Mouse (Mus musculus) limb, embryonic 15.5 days (tissue): ENCODE measurements at regions not wholly inside any gene's neighbourhood (a gene's known extent, or its start where the extent isn't known, plus 50 kb on each side); places are given as distances from the start of the nearest gene placed in this dataset.

Source experiments
- ATAC-seq: fragments of 200-750 bp; cut with Nextera tagmentation; 2 replicates; pipeline ENCODE4 v1.8.0; 2017; ENCODE audit warnings: low read depth, moderate TSS enrichment; ENCODE audit not compliant: insufficient number of reproducible peaks, low FRiP score, low TSS enrichment
- H3K27ac ChIP-seq: fragments of 300-500 bp; sonication (generic); 2 replicates; pipeline ENCODE4 v1.5.1; 2015; ENCODE audit warnings: moderate library complexity, mild to moderate bottlenecking, inconsistent platforms
- H3K27me3 ChIP-seq: fragments of 300-500 bp; sonication (generic); 2 replicates; pipeline ENCODE4 v1.6.1; 2015; ENCODE audit warnings: inconsistent platforms
- H3K36me3 ChIP-seq: fragments of 300-500 bp; sonication (generic); 2 replicates; pipeline ENCODE4 v1.6.1; 2015; ENCODE audit warnings: inconsistent platforms
- H3K4me1 ChIP-seq: fragments of 300-500 bp; sonication (generic); 2 replicates; pipeline ENCODE4 v1.6.1; 2015; ENCODE audit warnings: inconsistent platforms
- H3K4me2 ChIP-seq: fragments of 300-500 bp; sonication (generic); 2 replicates; pipeline ENCODE4 v1.6.1; 2015; ENCODE audit warnings: mild to moderate bottlenecking, inconsistent platforms
- H3K4me3 ChIP-seq: fragments of 300-500 bp; sonication (generic); 2 replicates; pipeline ENCODE4 v1.5.1; 2015; ENCODE audit warnings: mild to moderate bottlenecking, inconsistent platforms
- H3K9ac ChIP-seq: fragments of 300-500 bp; sonication (generic); 2 replicates; pipeline ENCODE4 v1.6.1; 2015; ENCODE audit warnings: inconsistent platforms
- H3K9me3 ChIP-seq: fragments of 300-500 bp; sonication (generic); 2 replicates; pipeline ENCODE4 v1.6.1; 2016; ENCODE audit warnings: inconsistent platforms
- WGBS: fragments of 180-500 bp; shearing (Covaris S2); methylation state at CpG from one replicate; pipeline ENCODE4 v1.1.7; 2015; 5-methylcytosine and 5-hydroxymethylcytosine counted together

DNA sequence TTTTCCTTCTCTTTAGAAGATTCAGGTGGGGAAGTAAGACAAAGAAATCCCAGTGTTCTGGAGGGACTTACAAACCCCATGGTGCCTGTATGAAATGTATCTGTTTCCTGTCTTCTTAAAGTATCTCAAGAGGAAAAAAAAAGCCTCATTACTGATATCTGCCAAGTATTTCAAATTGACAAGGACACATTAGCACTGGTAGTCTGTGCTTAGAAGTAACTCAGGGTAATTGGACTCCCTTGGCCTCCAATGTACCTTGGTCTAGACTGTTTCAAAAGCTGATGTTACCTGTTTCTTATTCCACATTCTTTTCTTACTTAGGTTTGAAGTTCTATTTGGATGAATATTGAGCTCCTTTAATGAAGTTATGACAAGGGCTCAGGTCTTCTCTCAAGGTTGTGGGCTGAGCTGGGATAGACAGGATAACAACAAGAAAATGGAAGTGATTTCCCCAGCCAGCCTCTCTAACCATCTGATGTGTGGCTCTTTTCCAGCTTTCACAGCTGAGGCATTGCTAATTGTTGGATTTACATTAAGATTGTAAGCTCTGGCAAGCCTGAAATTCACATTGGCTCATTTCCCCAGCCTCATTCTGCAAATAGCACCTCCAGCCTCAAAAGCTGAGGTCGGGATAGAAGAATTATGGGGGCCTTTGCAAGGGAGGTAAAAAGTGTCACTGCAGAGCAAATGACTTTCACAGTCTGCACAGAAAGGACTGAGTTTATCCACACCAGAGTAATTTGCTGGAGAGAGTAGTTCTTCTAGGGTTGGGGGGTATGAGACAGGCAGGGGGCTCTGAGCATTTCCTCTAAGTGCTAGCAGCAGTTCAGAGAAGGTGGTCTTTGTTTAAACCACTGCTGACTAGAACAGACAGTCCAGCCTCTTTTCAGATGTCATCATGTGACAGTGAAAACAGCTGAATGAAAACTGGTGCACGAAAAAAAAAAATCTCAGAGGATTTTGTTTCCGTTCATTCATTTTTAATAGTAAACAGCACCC is 292.3 kb upstream of the Nbea start:
- no peak for ATAC-seq
- Histone ChIP-seq H3K27ac (no peak overlapping the region; the same call in 1 of the 2 replicates), H3K4me3 (no peak overlapping the region), H3K9ac (no peak overlapping the region), H3K4me1 (peaks cover 8% of the 10 kb centered on the region; the same call in 1 of the 2 replicates), H3K36me3 (no peaks in the 10 kb centered on the region), H3K27me3 (no peaks in the 10 kb centered on the region), H3K9me3 (no peaks in the 10 kb centered on the region), H3K4me2 (no peak overlapping the region)
- whole genome bisulfite sequencing, result 40% methylated on average over 3 of the region's 3 CpGs

DNA sequence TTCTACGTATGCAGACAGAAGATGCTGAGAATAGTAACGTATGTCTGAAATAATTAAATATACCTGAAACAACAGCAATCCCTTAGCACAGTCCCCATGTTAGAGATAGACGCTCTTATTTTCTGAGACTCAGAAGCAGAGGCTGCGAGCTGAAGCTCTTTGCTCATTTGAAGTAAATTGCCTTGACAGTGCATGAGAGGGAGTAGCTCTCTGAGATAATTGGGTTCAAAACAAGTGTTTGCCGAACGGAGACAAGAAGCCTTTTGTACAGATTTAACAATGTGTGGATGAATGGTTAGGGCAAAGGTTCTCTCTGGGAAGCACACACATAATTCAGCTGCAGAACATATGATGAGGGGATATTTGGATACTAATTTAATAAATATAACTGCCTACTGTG is 289.1 kb upstream of the Nbea start:
- peaks cover 8% of the 10 kb centered on the region; the same call in 1 of the 2 replicates for H3K4me1 ChIP-seq
- no peak overlapping the region for H3K27ac ChIP-seq
- no peaks in the 10 kb centered on the region for H3K36me3 ChIP-seq
- H3K27me3 ChIP-seq, result no peaks in the 10 kb centered on the region
- no peaks in the 10 kb centered on the region for H3K9me3 ChIP-seq
- no peak overlapping the region for H3K4me2 ChIP-seq
- H3K9ac ChIP-seq, result no peak overlapping the region
- no peak for ATAC-seq
- WGBS, result 67% methylated on average over 6 of the region's 6 CpGs
- no peak overlapping the region for H3K4me3 ChIP-seq

DNA sequence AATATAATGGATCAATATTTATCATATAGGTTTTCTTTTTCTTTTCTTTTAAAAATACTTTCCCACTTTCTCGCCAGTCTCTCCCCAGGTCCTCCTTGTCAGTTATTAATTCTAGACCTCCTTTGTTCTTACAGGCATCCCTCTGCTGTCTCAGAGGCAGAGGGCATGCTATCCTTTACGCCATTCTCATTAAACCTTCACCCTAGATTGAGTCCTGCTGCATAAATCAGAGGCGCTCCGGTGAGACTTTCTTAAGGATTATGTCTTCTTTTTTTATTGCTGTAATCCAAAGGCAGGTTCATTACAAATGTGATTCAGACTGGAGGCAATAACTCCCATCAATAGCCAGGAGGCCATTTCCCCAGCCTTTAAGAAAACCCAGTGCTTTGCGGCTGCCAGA is 288.3 kb upstream of the Nbea start:
- no peak overlapping the region for H3K4me3 ChIP-seq
- no peaks in the 10 kb centered on the region for H3K9me3 ChIP-seq
- no peak overlapping the region for H3K9ac ChIP-seq
- no peaks in the 10 kb centered on the region for H3K36me3 ChIP-seq
- WGBS, result 34% methylated on average over 5 of the region's 5 CpGs
- H3K27me3 ChIP-seq, result no peaks in the 10 kb centered on the region
- H3K4me2 ChIP-seq, result no peak overlapping the region
- no peak for ATAC-seq
- H3K27ac ChIP-seq, result no peak overlapping the region
- peaks cover 8% of the 10 kb centered on the region; the same call in 1 of the 2 replicates for H3K4me1 ChIP-seq

DNA sequence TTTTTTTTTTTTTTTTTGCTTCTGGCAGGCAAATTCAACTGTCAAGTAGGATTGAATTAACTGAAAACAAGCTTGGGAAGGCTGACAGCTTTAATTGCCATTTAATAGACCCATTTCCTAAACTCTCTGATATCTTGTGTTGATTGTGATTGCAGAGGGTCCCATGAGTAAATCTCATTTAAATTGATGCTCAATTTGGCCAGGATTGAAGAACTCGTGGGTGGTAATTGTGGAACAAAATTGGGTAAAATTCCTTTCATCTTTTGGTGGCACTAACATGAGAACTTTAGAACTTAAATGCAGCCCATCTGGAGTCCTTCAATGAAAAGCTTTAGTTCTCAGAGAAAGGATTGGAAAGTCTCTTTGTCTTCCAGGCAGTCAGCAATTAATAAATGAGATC is 287.7 kb upstream of the Nbea start:
- Histone ChIP-seq H3K4me2 (no peak overlapping the region), H3K4me3 (no peak overlapping the region), H3K27ac (no peak overlapping the region), H3K9ac (no peak overlapping the region), H3K9me3 (no peaks in the 10 kb centered on the region), H3K36me3 (no peaks in the 10 kb centered on the region), H3K27me3 (no peaks in the 10 kb centered on the region), H3K4me1 (peaks cover 5% of the 10 kb centered on the region; the same call in 1 of the 2 replicates)
- 16% methylated on average over 1 of the region's 1 CpGs for WGBS
- ATAC-seq, result no peak

DNA sequence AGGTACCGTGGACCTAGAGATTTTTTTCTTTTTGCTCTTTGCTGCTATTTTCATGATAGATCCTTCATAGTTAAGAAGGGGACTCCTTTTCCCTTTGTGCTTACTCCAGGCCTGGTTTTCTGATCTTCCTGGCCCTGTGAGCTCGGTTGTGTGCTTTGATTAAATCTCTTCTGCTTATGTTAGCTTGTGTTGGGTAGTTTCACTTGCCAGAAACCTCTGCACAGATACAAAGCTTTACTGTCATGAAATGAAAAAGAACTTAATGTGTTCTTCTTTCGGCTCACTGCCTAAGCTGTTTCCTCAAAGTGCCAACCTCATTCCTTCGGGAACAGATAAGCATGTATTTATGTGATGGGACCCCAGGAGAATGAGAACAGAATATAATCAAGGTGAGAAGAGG is 274.1 kb upstream of the Nbea start:
- Histone ChIP-seq H3K9me3 (no peaks in the 10 kb centered on the region), H3K4me3 (no peak overlapping the region), H3K36me3 (no peaks in the 10 kb centered on the region), H3K27me3 (no peaks in the 10 kb centered on the region), H3K9ac (no peak overlapping the region), H3K4me2 (no peak overlapping the region), H3K4me1 (no peaks in the 10 kb centered on the region), H3K27ac (no peak overlapping the region)
- ATAC-seq, result no peak
- WGBS, result 60% methylated on average over 4 of the region's 4 CpGs

DNA sequence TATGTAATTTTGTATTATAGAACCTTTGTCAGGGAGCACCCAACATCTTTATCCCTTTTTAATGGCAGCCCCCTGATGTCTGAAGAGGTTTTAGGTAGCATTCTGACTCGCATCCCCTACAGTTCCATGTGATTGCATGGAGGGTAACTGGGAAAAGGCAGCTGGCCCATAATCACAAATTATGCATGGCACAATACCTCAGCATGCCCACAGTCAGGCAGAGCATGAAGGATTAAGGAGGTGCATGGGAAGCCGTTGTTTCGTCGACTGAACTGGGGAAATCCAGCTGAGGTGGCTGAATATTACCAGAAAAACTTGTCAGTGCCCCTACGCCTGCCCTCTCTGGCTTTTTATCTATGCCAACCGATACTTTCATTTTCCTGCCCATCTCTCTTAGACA is 272.8 kb upstream of the Nbea start:
- 72% methylated on average over 6 of the region's 6 CpGs for WGBS
- H3K4me1 ChIP-seq, result no peaks in the 10 kb centered on the region
- H3K9me3 ChIP-seq, result no peaks in the 10 kb centered on the region
- no peak overlapping the region for H3K4me2 ChIP-seq
- H3K27ac ChIP-seq, result no peak overlapping the region
- no peak overlapping the region for H3K9ac ChIP-seq
- H3K4me3 ChIP-seq, result no peak overlapping the region
- ATAC-seq, result no peak
- no peaks in the 10 kb centered on the region for H3K36me3 ChIP-seq
- H3K27me3 ChIP-seq, result no peaks in the 10 kb centered on the region

DNA sequence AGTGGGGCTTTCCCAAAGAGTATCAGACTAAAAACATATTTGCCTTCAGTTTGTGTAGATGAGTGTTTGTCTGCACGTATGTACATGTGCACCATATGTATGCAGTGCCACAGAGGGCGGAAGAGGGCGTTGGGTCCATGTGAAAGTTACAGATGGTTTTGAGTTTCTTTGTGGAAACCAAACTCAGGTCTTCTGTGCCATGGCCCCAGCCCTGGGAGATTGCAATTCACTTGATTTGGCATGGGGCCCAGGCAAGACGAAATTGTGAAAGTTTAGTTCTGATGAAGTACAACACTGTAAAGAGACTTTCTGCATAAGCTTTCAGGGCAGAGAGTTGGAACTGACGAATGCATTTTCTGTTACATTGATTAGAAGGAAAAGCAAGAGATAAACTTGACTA is 255.4 kb upstream of the Nbea start:
- H3K4me3 ChIP-seq, result no peak overlapping the region
- no peaks in the 10 kb centered on the region for H3K27me3 ChIP-seq
- H3K9ac ChIP-seq, result no peak overlapping the region
- 60% methylated on average over 5 of the region's 5 CpGs for WGBS
- H3K36me3 ChIP-seq, result no peaks in the 10 kb centered on the region
- H3K4me1 ChIP-seq, result peaks cover 14% of the 10 kb centered on the region
- no peak overlapping the region for H3K4me2 ChIP-seq
- 0 out of 2 replicates have a peak overlapping the region, but pooled peaks have one; percentile 27 for H3K27ac ChIP-seq
- no peak for ATAC-seq
- no peaks in the 10 kb centered on the region for H3K9me3 ChIP-seq

DNA sequence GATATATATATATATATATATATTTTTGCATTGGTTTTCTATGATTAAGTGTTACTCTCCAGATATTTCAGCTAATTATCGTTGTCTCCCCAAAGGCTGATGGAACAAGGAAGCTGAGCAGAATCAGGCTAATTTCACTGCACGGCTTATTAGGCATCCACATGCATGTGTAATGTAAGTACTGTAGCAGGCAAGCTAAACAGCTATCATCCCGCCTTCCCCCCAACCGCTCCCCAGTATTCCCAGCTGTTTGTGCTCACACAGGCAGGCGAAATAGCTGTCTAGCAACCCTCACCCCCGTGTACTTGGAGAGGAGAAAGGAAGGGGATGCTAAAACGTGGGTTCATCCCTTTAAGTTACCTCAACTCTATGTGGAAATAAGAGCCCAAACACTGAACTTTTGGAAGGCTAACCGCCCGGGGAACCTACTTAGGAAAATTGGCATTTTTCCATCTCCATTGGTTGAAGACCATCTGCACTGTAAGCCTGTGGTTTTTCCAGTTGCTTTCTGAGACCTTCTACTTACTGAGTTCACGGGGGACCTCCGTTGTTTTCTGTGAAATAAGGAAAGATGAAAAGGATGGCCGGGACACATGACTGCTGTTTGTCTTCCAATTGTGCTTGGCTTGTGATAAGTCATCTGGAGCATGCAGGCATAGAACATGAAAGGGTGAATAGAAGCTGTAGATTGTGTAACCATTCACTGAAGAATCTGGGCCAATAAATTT is 254.7 kb upstream of the Nbea start:
- Histone ChIP-seq H3K27ac (peak overlapping the region; percentile 27; the same call in 1 of the 2 replicates), H3K9ac (no peak overlapping the region), H3K4me1 (peaks cover 14% of the 10 kb centered on the region), H3K4me3 (no peak overlapping the region), H3K36me3 (no peaks in the 10 kb centered on the region), H3K9me3 (no peaks in the 10 kb centered on the region), H3K4me2 (0 out of 2 replicates have a peak overlapping the region, but pooled peaks have one; percentile 5), H3K27me3 (no peaks in the 10 kb centered on the region)
- ATAC-seq, result no peak
- 48% methylated on average over 12 of the region's 12 CpGs for WGBS

DNA sequence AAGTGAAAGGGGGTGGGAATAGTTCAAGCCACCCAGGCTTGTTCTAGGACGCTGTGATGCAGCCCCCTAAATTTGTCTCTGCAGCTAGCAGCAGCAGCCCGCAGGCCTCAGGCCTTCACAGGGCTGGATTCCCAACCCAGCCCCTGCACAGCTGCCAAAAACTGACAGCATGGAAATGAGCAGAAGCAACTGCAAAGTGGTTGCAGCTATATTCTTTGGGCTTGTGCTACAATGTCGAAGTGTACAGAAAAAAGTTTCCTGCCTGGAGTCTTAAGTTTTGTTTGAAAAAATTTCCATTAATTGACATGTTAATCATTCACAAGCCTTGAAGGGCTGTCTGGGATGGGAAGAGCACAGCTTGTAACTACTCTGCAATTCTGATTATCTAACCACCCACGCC is 253.6 kb upstream of the Nbea start:
- H3K27me3 ChIP-seq, result no peaks in the 10 kb centered on the region
- no peaks in the 10 kb centered on the region for H3K9me3 ChIP-seq
- no peak overlapping the region for H3K9ac ChIP-seq
- no peak overlapping the region for H3K4me2 ChIP-seq
- H3K4me1 ChIP-seq, result peaks cover 14% of the 10 kb centered on the region
- 29% methylated on average over 4 of the region's 4 CpGs for WGBS
- H3K36me3 ChIP-seq, result no peaks in the 10 kb centered on the region
- no peak for ATAC-seq
- H3K27ac ChIP-seq, result 0 out of 2 replicates have a peak overlapping the region, but pooled peaks have one; percentile 2
- no peak overlapping the region for H3K4me3 ChIP-seq

DNA sequence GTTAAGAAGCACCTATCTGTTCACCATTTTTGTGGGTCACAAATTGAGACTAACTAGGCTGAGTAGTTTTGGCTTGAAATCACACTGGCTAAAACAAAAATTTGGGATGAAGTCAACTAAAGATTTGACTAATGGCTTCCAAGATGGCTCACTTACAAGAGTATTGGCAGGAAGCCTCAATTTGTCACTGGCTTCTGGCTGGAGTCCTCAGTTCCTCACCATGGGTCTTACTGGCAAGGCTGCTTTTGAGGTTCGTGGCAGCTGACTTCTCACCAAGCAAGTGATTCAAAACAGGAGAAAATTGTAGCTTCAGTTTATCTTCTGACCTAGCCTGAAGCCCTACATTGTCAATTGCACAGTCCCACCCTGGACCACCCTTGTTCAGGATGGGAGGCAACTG is 250.0 kb upstream of the Nbea start:
- Histone ChIP-seq H3K9me3 (no peaks in the 10 kb centered on the region), H3K36me3 (no peaks in the 10 kb centered on the region), H3K4me3 (no peak overlapping the region), H3K4me1 (peaks cover 10% of the 10 kb centered on the region; the same call in 1 of the 2 replicates), H3K27ac (no peak overlapping the region), H3K27me3 (no peaks in the 10 kb centered on the region), H3K4me2 (no peak overlapping the region), H3K9ac (no peak overlapping the region)
- WGBS, result 55% methylated on average over 1 of the region's 1 CpGs
- no peak for ATAC-seq

DNA sequence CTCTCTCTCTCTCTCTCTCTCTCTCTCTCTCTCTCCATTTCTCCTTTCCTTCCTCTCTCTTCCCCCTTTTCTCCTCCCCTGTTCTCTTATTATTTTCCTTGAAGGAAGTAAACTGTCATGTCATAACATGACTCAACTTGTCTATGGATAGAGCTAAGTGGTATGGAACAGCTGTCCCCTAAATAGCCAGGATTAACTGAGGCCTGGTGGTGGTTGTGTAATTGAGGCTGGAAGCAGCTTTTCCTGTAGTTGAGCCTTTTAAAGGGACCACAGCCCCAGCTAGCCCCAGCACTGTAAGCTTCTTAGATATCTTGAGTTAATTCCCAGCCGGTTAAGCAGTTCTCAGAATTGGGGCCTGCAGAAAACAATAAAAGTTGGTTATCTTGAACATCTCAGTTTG is 243.7 kb upstream of the Nbea start:
- Histone ChIP-seq H3K4me2 (no peak overlapping the region), H3K27ac (no peak overlapping the region), H3K4me3 (no peak overlapping the region), H3K36me3 (no peaks in the 10 kb centered on the region), H3K4me1 (no peaks in the 10 kb centered on the region), H3K9ac (no peak overlapping the region), H3K9me3 (no peaks in the 10 kb centered on the region), H3K27me3 (no peaks in the 10 kb centered on the region)
- 68% methylated on average over 1 of the region's 1 CpGs for WGBS
- no peak for ATAC-seq
